Mouse (Mus musculus) cerebellum, adult 2 months (tissue): Measurements from ENCODE around the gene Gtpbp8. TPM values are rescaled to one million over a fixed set of nuclear protein-coding genes. Genes with fewer than 3 reads are reported as not detected.

Source experiments
- DNase-seq, 2 experiments: peaks; one replicate each; pipeline ENCODE4 v3.0.0; 2021
- H3K27ac ChIP-seq: fragments of 200-500 bp; 2 replicates; pipeline ENCODE4 v1.5.1; 2012; ENCODE audit warnings: low read length, control low read depth, inconsistent platforms; ENCODE audit not compliant: insufficient read depth
- H3K27me3 ChIP-seq: fragments of 200-500 bp; 2 replicates; pipeline ENCODE4 v1.6.1; 2012; ENCODE audit warnings: inconsistent platforms, mild to moderate bottlenecking, low read length, moderate library complexity; ENCODE audit not compliant: control insufficient read depth, insufficient read depth
- H3K4me1 ChIP-seq: fragments of 200-500 bp; 2 replicates; pipeline ENCODE4 v1.6.1; 2011; ENCODE audit warnings: low read length; ENCODE audit not compliant: control insufficient read depth, insufficient read depth
- H3K4me3 ChIP-seq: fragments of 200-500 bp; replicated peaks from 2 replicates; pipeline ENCODE3; 2011; ENCODE audit warnings: mild to moderate bottlenecking, low read depth, low read length, control low read depth; ENCODE audit not compliant: insufficient read depth
- CTCF ChIP-seq: fragments of 200-500 bp; IDR thresholded peaks from 2 replicates; pipeline ENCODE4 v1.5.1; 2011; ENCODE audit warnings: low read depth, mild to moderate bottlenecking, control low read depth, low read length, moderate library complexity, borderline replicate concordance; ENCODE audit not compliant: insufficient read depth
- POLR2A ChIP-seq: fragments of 200-500 bp; IDR thresholded peaks from 2 replicates; pipeline ENCODE4 v1.6.1; 2011; ENCODE audit warnings: low read length, control low read depth, borderline replicate concordance; ENCODE audit not compliant: insufficient read depth
- WGBS: fragments of 180-500 bp; shearing (Covaris S2); methylation state at CpG from one replicate; pipeline ENCODE4 v1.1.7; 2018; 5-methylcytosine and 5-hydroxymethylcytosine counted together
- polyA plus RNA-seq: library from polyadenylated mRNA; depleted of rRNA; stranded (reverse); fragments of >200 nt; gene quantifications from 2 replicates; pipeline ENCODE4 v1.2.3, GENCODE M21; 2012; rRNA removed

Gene Gtpbp8
- 19.2 and 22.5 TPM in 2 replicates for polyA plus RNA-seq

- Histone ChIP-seq H3K4me3 (peak within 1 kb of the TSS; percentile 83), H3K27ac (peak within 1 kb of the TSS; percentile 96), H3K27me3 (no peaks in the 10 kb centered on the region), H3K4me1 (no peaks in the 10 kb centered on the region; the same call in 1 of the 2 replicates)
- WGBS, result under 1% methylated on average over 47 of the region's 47 CpGs
- DNase-seq, result peak; percentile 93
- no peak for TF ChIP-seq CTCF
- peak; percentile 81; the same call in 1 of the 2 replicates for TF ChIP-seq POLR2A
Observed at GRCm38 (mm10) chr16:44745866-44746562, at the start of gene Gtpbp8. Gene Gtpbp8 (minus strand): TSS chr16:44746363.

GRCm38 (mm10) chr16:44794416-44794815 lies 48.3 kb upstream of the Gtpbp8 start:
- Histone ChIP-seq H3K4me3 (no peak overlapping the region), H3K4me1 (no peaks in the 10 kb centered on the region), H3K27me3 (no peaks in the 10 kb centered on the region), H3K27ac (no peak overlapping the region)
- DNase-seq, result no peak
- TF ChIP-seq CTCF, result no peak
- no peak for TF ChIP-seq POLR2A

GRCm38 (mm10) chr16:44786934-44787333 lies 40.8 kb upstream of the Gtpbp8 start:
- no peaks in the 10 kb centered on the region for H3K4me1 ChIP-seq
- no peak overlapping the region for H3K27ac ChIP-seq
- WGBS, result 88% methylated on average over 1 of the region's 1 CpGs
- H3K27me3 ChIP-seq, result no peaks in the 10 kb centered on the region
- TF ChIP-seq POLR2A (no peak), CTCF (no peak)
- no peak overlapping the region for H3K4me3 ChIP-seq
- DNase-seq, result no peak

- 70% methylated on average over 4 of the region's 4 CpGs for WGBS
- H3K27me3 ChIP-seq, result no peaks in the 10 kb centered on the region
- TF ChIP-seq CTCF, result no peak
- no peak for TF ChIP-seq POLR2A
- no peak overlapping the region for H3K27ac ChIP-seq
- no peaks in the 10 kb centered on the region for H3K4me1 ChIP-seq
- DNase-seq, result no peak
- H3K4me3 ChIP-seq, result no peak overlapping the region
Observed at GRCm38 (mm10) chr16:44780751-44781150, 34.6 kb upstream of the Gtpbp8 start.

- no peak overlapping the region for H3K4me3 ChIP-seq
- TF ChIP-seq CTCF (no peak), POLR2A (no peak)
- no peaks in the 10 kb centered on the region for H3K4me1 ChIP-seq
- DNase-seq, result no peak
- WGBS, result 92% methylated on average over 5 of the region's 5 CpGs
- H3K27me3 ChIP-seq, result no peaks in the 10 kb centered on the region
- H3K27ac ChIP-seq, result no peak overlapping the region
Observed at GRCm38 (mm10) chr16:44779494-44779893, 33.3 kb upstream of the Gtpbp8 start.

- TF ChIP-seq POLR2A (no peak), CTCF (no peak)
- H3K4me1 ChIP-seq, result no peaks in the 10 kb centered on the region
- DNase-seq, result no peak
- no peaks in the 10 kb centered on the region for H3K27me3 ChIP-seq
- no peak overlapping the region for H3K27ac ChIP-seq
- no peak overlapping the region for H3K4me3 ChIP-seq
- WGBS, result 83% methylated on average over 17 of the region's 17 CpGs
Observed at GRCm38 (mm10) chr16:44778538-44779147, 32.5 kb upstream of the Gtpbp8 start.

- no peaks in the 10 kb centered on the region for H3K4me1 ChIP-seq
- no peaks in the 10 kb centered on the region for H3K27me3 ChIP-seq
- no peak for TF ChIP-seq CTCF
- no peak for TF ChIP-seq POLR2A
- no peak overlapping the region for H3K4me3 ChIP-seq
- 88% methylated on average over 6 of the region's 6 CpGs for WGBS
- H3K27ac ChIP-seq, result no peak overlapping the region
- DNase-seq, result no peak
Observed at GRCm38 (mm10) chr16:44774201-44774600, 28.0 kb upstream of the Gtpbp8 start.

GRCm38 (mm10) chr16:44773673-44774072 lies 27.5 kb upstream of the Gtpbp8 start:
- Histone ChIP-seq H3K4me3 (no peak overlapping the region), H3K27ac (no peak overlapping the region), H3K4me1 (no peaks in the 10 kb centered on the region), H3K27me3 (no peaks in the 10 kb centered on the region)
- WGBS, result 88% methylated on average over 3 of the region's 3 CpGs
- TF ChIP-seq CTCF (no peak), POLR2A (no peak)
- DNase-seq, result no peak
